Mouse (Mus musculus) limb, embryonic 11.5 days (tissue): ENCODE data around the gene Slc16a12. TPM values are rescaled to one million over a fixed set of nuclear protein-coding genes. Genes with fewer than 3 reads are reported as not detected.

ENCODE experiments used
- ATAC-seq: fragments of 200-750 bp; cut with Nextera tagmentation; 2 replicates; pipeline ENCODE4 v1.8.0; 2017; ENCODE audit warnings: low read depth; ENCODE audit not compliant: insufficient number of reproducible peaks, low FRiP score, low TSS enrichment
- DNase-seq: peaks from one replicate; pipeline ENCODE4 v3.0.0-alpha.2; 2015; ENCODE audit warnings: low spot score
- H3K27ac ChIP-seq: fragments of 300-500 bp; sonication (generic); replicated peaks from 2 replicates; pipeline ENCODE4 v1.5.1; 2014; ENCODE audit warnings: low read depth, mild to moderate bottlenecking, low read length
- H3K27me3 ChIP-seq: fragments of 300-500 bp; sonication (generic); 2 replicates; pipeline ENCODE4 v1.6.1; 2014; ENCODE audit warnings: mild to moderate bottlenecking, low read length, mixed read lengths; ENCODE audit not compliant: control insufficient read depth, insufficient read depth
- H3K36me3 ChIP-seq: fragments of 300-500 bp; sonication (generic); 2 replicates; pipeline ENCODE4 v1.6.1; 2014; ENCODE audit warnings: mild to moderate bottlenecking, low read length, moderate library complexity, mixed read lengths; ENCODE audit not compliant: control insufficient read depth, insufficient read depth
- H3K4me1 ChIP-seq: fragments of 300-500 bp; sonication (generic); 2 replicates; pipeline ENCODE4 v1.6.1; 2014; ENCODE audit warnings: low read length, mixed read lengths; ENCODE audit not compliant: control insufficient read depth, insufficient read depth
- H3K4me2 ChIP-seq: fragments of 300-500 bp; sonication (generic); 2 replicates; pipeline ENCODE4 v1.6.1; 2014; ENCODE audit warnings: low read depth, mild to moderate bottlenecking, moderate library complexity; ENCODE audit not compliant: severe bottlenecking
- H3K4me3 ChIP-seq: fragments of 300-500 bp; sonication (generic); 2 replicates; pipeline ENCODE4 v1.5.1; 2014; ENCODE audit warnings: low read depth, low read length
- H3K9ac ChIP-seq: fragments of 300-500 bp; sonication (generic); 2 replicates; pipeline ENCODE4 v1.6.1; 2014; ENCODE audit warnings: mild to moderate bottlenecking, low read length
- H3K9me3 ChIP-seq: fragments of 300-500 bp; sonication (generic); 2 replicates; pipeline ENCODE4 v1.6.1; 2016; ENCODE audit warnings: low read length; ENCODE audit not compliant: control insufficient read depth
- WGBS: fragments of 180-500 bp; shearing (Covaris S2); extraction: QIAGEN DNeasy Blood & Tissue Kit; methylation state at CpG from one replicate; pipeline ENCODE4 v1.1.7; 2014; 5-methylcytosine and 5-hydroxymethylcytosine counted together
- polyA plus RNA-seq: library from polyadenylated mRNA; unstranded; fragments of >200 nt; fragmentation: Nextera tagmentation; extraction: Ambion mirVana; gene quantifications from 2 replicates; pipeline ENCODE4 v1.2.1, GENCODE M21; 2014

Gene Slc16a12
- polyA plus RNA-seq, 1 experiment from 2014 or later, result 0.85 TPM

- Histone ChIP-seq H3K9me3 (no peaks in the 10 kb centered on the region), H3K4me2 (no peak overlapping the region), H3K9ac (no peak overlapping the region), H3K4me1 (no peaks in the 10 kb centered on the region), H3K27me3 (no peaks in the 10 kb centered on the region), H3K27ac (no peak overlapping the region), H3K4me3 (no peak overlapping the region), H3K36me3 (no peaks in the 10 kb centered on the region)
- 94% methylated on average over 4 of the region's 4 CpGs for WGBS
- ATAC-seq (no peak), DNase-seq (no peak)
Measured at GRCm38 (mm10) chr19:34724598-34724997, 22.5 kb downstream of the Slc16a12 start.

GRCm38 (mm10) chr19:34722541-34722940 lies 24.5 kb downstream of the Slc16a12 start:
- Histone ChIP-seq H3K36me3 (no peaks in the 10 kb centered on the region), H3K4me2 (no peak overlapping the region), H3K4me1 (no peaks in the 10 kb centered on the region), H3K27me3 (no peaks in the 10 kb centered on the region), H3K9me3 (no peaks in the 10 kb centered on the region), H3K4me3 (no peak overlapping the region), H3K27ac (no peak overlapping the region), H3K9ac (no peak overlapping the region)
- DNase-seq, result no peak
- WGBS, result 91% methylated on average over 3 of the region's 3 CpGs
- no peak for ATAC-seq

- Histone ChIP-seq H3K9ac (no peak overlapping the region), H3K4me3 (no peak overlapping the region), H3K27me3 (no peaks in the 10 kb centered on the region), H3K27ac (no peak overlapping the region), H3K9me3 (no peaks in the 10 kb centered on the region), H3K4me2 (no peak overlapping the region), H3K4me1 (no peaks in the 10 kb centered on the region), H3K36me3 (no peaks in the 10 kb centered on the region)
- DNase-seq, result no peak
- no peak for ATAC-seq
Measured at GRCm38 (mm10) chr19:34720130-34720529, 27.0 kb downstream of the Slc16a12 start.

- no peak for DNase-seq
- no peak overlapping the region for H3K9ac ChIP-seq
- no peak for ATAC-seq
- WGBS, result 91% methylated on average over 5 of the region's 5 CpGs
- H3K4me2 ChIP-seq, result no peak overlapping the region
- H3K27me3 ChIP-seq, result no peaks in the 10 kb centered on the region
- 0 out of 2 replicates have a peak, but pooled peaks cover 2% of the 10 kb centered on the region for H3K4me1 ChIP-seq
- H3K4me3 ChIP-seq, result no peak overlapping the region
- H3K27ac ChIP-seq, result no peak overlapping the region
- no peaks in the 10 kb centered on the region for H3K9me3 ChIP-seq
- no peaks in the 10 kb centered on the region for H3K36me3 ChIP-seq
Measured at GRCm38 (mm10) chr19:34718963-34719362, 28.1 kb downstream of the Slc16a12 start.

- no peaks in the 10 kb centered on the region for H3K9me3 ChIP-seq
- H3K4me2 ChIP-seq, result no peak overlapping the region
- no peak for DNase-seq
- no peaks in the 10 kb centered on the region for H3K27me3 ChIP-seq
- no peak overlapping the region for H3K27ac ChIP-seq
- no peak for ATAC-seq
- no peak overlapping the region for H3K9ac ChIP-seq
- H3K4me1 ChIP-seq, result 0 out of 2 replicates have a peak, but pooled peaks cover 2% of the 10 kb centered on the region
- H3K36me3 ChIP-seq, result no peaks in the 10 kb centered on the region
- H3K4me3 ChIP-seq, result no peak overlapping the region
- WGBS, result 47% methylated on average over 2 of the region's 2 CpGs
Measured at GRCm38 (mm10) chr19:34718478-34718877, 28.6 kb downstream of the Slc16a12 start.

- no peak for ATAC-seq
Measured at GRCm38 (mm10) chr19:34715895-34716294, 31.2 kb downstream of the Slc16a12 start.

GRCm38 (mm10) chr19:34714250-34714666 lies 32.8 kb downstream of the Slc16a12 start:
- WGBS, result 6% methylated on average over 5 of the region's 5 CpGs
- peak; percentile 68; the same call in 1 of the 2 replicates for ATAC-seq
- Histone ChIP-seq H3K27ac (no peak overlapping the region), H3K4me1 (0 out of 2 replicates have a peak, but pooled peaks cover 2% of the 10 kb centered on the region), H3K9me3 (no peaks in the 10 kb centered on the region), H3K9ac (no peak overlapping the region), H3K4me2 (no peak overlapping the region), H3K4me3 (no peak overlapping the region), H3K27me3 (no peaks in the 10 kb centered on the region), H3K36me3 (no peaks in the 10 kb centered on the region)
- peak; percentile 51 for DNase-seq

More at GRCm38 (mm10) chr19:34715895-34716294, 31.2 kb downstream of the Slc16a12 start:
- 82% methylated on average over 1 of the region's 1 CpGs for WGBS
- Histone ChIP-seq H3K4me2 (no peak overlapping the region), H3K9me3 (no peaks in the 10 kb centered on the region), H3K4me3 (no peak overlapping the region), H3K36me3 (no peaks in the 10 kb centered on the region), H3K27ac (no peak overlapping the region), H3K9ac (no peak overlapping the region), H3K4me1 (0 out of 2 replicates have a peak, but pooled peaks cover 2% of the 10 kb centered on the region), H3K27me3 (no peaks in the 10 kb centered on the region)
- DNase-seq, result no peak

GRCm38 (mm10) chr19:34712050-34712449 lies 35.0 kb downstream of the Slc16a12 start:
- Histone ChIP-seq H3K4me1 (0 out of 2 replicates have a peak, but pooled peaks cover 2% of the 10 kb centered on the region), H3K9ac (no peak overlapping the region), H3K4me2 (no peak overlapping the region), H3K27ac (no peak overlapping the region), H3K9me3 (no peaks in the 10 kb centered on the region), H3K36me3 (no peaks in the 10 kb centered on the region), H3K27me3 (no peaks in the 10 kb centered on the region), H3K4me3 (no peak overlapping the region)
- DNase-seq, result no peak
- WGBS, result 91% methylated on average over 2 of the region's 2 CpGs
- ATAC-seq, result no peak

GRCm38 (mm10) chr19:34708221-34708620 lies 38.9 kb downstream of the Slc16a12 start:
- Histone ChIP-seq H3K27ac (no peak overlapping the region), H3K36me3 (no peaks in the 10 kb centered on the region), H3K4me1 (no peaks in the 10 kb centered on the region), H3K27me3 (no peaks in the 10 kb centered on the region), H3K9me3 (no peaks in the 10 kb centered on the region), H3K4me3 (no peak overlapping the region), H3K9ac (no peak overlapping the region), H3K4me2 (no peak overlapping the region)
- ATAC-seq (no peak), DNase-seq (no peak)
- WGBS, result 42% methylated on average over 2 of the region's 2 CpGs
